Mouse (Mus musculus) testis, adult 2 months (tissue): ENCODE results near the gene Ubxn7.

Experiments used
- CTCF ChIP-seq: fragments of 200-500 bp; IDR thresholded peaks from 2 replicates; pipeline ENCODE4 v1.5.1; 2012; ENCODE audit warnings: low read depth, mild to moderate bottlenecking, inconsistent platforms, low read length, moderate library complexity; ENCODE audit not compliant: control insufficient read depth, insufficient read depth, insufficient replicate concordance
- POLR2A ChIP-seq: fragments of 200-500 bp; IDR thresholded peaks from 2 replicates; pipeline ENCODE4 v1.6.1; 2012; ENCODE audit warnings: low read depth, mild to moderate bottlenecking, inconsistent platforms, low read length, moderate library complexity; ENCODE audit not compliant: control insufficient read depth

DNA sequence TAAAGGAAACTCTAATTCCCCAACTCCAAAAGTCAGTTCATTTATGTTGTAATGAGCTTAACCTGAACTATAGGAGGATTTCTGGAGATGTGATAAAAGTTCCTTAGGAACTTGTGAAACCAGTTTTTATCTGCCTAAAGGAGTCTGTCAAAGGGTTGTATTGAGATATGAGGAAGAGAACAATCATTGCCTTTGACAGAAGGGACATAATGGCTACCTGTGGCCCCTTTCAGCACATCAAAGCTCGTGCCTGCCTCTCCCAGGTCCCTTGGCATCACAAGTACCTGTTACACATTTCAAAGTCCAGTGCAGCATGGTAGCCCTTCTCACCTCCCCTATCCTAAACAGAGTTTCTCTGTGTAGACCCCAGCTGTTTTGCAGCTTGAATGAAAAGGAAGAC, 85.4 kb downstream of the Ubxn7 start:
- TF ChIP-seq POLR2A (no peak), CTCF (no peak)
